Mouse (Mus musculus): ENCODE data around the gene Mecom.

The Mecom gene

DNA sequence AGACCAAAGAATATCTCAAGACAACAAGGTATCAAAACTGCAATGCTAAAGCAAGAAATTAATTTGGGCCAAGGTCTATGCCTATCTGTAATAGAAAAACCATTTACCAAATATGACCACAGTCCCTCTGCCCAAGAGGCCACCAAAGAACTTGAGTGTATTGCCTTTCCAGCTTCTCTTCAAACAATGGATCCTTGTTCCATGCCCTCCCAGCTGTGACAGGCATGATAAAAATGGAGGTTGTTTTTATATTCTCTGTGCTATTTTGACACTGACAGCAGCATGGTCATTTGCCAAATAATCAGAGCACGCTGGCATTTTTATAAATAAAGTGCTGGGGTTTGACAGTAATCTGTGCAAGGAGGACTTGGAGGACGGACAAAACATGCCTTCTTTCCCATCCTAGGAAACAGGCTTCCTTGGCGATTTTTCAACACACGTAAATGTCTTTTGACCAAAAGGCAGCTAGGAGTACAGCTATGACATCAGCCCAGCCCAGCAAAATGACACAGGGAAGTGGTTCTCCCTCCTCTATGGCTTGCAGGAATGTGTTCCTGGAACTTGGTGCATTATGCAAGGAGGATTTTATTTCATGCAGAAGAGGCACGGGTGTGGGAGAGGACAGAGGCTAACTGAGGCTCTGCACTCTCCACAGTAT lies 359.9 kb downstream of the Mecom start:
- DNase-seq, result no peak

DNA sequence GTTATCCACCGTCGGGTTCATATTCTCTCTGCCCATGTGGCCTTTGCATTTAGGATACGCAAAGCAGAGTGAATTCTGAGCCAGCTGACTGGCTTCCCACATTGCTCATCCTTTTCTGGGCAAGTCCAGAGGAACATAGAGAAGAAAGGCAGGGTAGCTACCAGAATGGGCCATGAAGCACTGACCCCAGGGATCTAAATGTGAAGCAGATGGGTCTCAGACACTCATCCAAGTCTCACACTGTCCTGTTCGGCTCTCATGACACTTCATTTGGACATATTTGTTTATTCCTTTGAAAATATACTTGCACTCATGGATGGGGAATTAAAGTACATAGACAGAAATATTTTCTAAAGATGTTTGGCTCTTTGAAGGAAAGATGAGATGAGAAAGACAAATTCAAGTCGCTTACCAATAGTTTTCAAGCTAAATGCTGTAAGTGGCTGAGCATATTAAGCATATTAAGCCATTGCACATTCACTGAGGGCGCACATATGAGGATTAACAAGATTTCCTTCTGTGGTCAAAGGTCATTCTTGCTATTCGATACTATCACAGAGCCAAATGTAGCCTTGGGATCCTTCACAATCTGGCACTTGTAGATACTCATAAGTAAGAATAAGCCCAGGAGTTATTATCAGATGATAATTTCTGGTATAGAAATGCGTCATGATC lies 365.9 kb downstream of the Mecom start:
- DNase-seq, result no peak

DNA sequence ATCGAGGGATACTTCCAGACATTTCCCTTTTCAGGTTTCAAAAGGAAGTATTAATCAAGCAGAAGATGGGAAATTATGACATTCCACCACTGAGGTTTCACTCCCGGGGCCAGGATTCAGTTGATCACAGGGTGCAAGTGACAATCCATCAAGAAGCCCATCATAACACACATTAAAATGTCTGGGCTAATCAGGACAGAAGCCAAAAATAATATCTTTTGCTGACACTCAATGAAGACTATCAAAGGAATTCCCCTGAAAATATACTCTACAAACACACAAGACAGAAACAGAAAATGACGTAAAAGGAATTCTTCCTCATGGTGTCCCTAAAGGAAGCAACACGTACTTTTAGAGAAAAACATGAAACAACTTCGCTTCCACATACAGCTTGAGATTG lies 371.2 kb downstream of the Mecom start:
- no peak for DNase-seq

DNA sequence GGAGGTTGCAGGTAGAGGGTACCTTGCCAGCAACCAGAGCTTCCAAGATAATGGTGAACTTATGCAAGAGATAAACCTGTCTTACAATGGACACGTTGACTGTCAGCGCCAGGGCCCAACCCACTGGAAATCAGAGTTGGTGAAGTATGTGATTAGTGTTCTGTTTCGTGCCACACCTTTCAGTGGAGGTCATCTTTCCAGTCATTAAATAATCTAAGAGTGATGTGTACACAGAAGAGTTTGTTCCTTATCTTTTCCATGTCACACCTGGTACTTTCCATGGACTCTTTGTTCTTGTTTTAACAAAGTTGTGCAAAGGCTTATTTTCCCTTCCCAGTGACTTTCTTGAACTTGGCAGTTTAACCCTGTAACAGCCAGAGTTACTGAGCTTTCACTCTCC lies 374.0 kb downstream of the Mecom start:
- DNase-seq, result no peak

DNA sequence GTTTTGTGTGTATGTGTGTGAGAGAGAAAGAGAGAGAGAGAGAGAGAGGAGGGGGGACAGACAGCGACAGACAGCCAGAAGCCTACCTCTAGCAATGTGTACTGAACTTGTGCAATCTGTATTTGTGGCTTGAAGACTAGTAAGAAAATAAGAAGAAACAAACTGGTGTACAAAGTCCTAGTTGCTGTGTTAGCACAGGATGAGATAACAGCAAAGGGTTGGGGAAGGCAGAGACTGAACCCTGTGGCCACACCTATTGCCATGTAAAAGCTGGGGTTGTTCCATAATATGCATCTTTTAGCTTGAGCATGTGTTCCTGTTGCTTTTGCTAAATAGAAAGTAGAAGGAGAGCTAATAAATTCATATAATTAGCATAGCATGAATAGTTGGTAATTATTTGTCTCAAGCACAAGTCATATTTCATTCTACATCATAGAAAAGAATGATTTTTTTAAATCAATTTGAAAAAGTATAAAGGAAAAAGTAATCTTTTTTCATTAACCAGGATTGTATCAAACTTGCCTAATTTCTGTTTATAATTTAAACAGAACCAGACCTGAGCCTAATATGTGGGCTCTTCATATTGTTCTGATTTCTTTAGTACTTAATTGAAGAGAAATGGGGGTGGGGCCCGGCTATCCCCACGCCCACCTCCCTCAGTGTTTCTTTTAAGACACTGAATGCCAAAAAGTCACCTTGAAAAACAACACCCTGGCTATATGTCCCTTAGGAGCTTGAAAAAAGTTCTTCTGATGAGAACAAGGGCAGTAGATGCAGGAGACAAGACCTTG lies 379.2 kb downstream of the Mecom start:
- DNase-seq, result no peak

DNA sequence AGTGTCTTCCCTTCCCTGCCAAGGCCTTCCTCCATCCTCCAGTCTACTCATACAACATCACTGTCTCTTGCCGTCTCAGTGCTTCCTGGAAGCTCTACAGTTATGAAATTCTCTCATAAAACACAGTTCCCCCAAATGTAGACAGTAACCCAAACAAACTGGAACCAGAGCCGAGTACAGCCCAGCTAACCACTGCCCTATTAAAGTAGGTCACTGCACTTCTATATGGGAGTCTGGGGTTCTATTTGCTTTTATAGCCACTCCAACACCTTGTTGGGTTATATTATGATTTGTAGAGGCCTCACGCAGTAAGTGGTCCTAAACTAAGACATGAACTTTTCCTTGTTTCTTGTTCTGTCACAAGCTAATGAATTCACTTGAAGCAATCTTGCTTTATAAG lies 380.8 kb downstream of the Mecom start:
- DNase-seq, result no peak

DNA sequence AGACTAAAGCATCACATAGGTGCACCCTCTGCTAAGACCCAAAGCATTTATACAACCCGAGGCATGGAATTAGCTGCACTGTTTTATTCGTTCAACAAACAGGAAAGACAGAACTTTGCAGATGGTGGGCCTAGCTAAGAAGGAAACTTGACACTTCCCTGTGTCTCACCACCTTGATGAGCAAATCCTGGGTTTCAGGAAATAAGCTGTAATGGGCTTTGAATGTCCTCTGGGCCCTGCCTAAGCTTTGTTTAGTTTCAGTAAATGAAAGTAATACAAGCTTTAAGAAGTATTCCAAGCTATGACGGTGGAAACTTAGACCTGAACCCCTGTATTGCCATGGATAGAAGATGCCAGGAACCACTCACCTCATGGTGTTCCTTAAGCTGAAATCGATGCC lies 383.0 kb downstream of the Mecom start:
- no peak for DNase-seq

DNA sequence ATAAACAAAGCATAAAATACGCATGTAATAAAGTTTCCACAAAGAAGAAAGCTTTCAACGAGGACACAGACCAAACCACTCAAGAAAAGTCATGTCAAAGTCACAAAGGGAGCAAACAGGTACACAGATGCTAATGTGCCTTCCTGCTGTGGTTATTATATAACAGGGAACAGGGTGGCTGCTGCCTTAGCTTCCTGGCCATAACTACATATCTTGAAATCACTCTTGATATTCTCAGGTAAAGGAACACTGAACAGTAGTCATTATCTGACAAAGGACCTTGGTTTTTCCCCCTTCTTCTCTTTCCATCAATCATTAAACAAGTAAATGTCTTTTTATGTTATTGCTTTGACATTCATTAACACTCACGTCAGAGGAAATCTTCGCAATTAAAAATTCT lies 384.4 kb downstream of the Mecom start:
- DNase-seq, result no peak

DNA sequence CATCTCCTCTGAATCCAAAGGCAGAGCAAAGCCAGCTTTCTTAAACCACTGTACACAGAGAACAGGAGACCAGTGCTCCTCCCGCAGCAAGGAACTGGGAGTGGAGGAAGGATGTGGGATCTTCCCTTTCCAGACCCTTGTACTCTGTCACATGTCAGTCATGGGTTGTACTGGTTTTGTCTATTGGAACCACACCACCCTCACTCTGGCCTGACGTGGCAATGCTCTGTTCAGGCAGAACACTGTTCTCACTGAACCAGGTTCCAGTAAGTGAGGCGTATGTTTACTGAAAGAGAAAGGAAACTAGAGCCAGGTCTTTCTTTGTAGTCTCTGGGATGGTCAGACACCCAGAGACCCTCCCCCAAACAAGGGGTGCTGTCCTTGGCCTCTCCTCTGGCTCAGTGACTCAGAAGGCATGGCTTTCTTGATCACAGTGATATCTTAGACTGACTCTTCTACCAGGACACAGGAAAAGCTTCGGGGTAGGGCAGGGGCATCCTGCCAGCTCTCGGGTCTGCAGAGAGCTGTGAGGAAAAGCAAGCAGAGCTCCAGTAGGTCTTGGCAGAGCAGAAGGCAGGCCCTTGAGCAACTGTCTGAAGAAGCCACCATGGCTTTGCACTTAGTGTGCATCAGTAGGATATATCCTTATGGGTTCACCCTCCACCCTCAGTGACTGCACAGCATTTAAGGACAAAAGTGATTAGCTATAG lies 386.7 kb downstream of the Mecom start:
- no peak for DNase-seq

DNA sequence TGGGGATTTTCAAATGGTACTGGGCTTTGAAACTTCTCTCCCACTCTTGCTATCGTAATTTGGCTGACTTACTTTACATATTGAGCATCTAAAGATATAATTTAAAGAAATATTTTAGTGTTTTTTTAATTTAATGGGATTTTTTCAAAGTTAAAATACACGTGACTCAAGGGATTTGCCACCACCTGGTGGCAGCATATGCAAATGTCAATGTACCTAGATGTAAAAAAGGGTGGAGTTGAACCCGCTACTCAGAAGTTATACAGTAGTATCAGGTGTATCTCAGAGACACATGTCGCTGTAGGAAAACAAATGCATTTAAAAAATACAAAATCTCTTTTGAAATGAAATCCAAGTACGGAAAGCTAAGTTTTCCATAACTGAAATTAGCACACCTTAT lies 387.5 kb downstream of the Mecom start:
- DNase-seq, result no peak

DNA sequence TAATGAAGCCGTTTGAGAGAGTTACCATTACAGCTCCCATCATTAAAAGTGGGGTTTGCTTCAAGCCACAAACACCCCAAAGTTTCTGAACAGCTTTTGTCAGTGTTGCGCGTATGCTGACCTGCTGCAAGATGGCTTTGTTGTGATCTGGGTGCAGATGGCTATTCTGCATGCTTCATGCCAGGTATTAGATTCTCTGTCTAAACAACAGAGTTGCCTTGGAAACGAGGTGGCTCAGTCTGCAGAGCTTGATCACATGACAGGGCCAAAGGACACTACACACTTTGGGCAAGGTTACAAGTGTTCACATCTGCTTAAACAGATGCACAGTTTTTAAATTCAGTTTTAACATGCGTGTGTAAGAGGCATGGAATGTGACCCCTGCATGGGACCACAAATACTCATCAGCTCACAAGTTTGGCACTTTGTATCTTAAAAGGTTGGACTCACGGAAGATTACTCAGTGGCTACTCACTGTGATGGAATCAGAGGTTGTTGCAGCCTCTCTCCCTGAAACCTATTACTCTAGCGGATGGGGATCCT lies 390.6 kb downstream of the Mecom start:
- no peak for DNase-seq

DNA sequence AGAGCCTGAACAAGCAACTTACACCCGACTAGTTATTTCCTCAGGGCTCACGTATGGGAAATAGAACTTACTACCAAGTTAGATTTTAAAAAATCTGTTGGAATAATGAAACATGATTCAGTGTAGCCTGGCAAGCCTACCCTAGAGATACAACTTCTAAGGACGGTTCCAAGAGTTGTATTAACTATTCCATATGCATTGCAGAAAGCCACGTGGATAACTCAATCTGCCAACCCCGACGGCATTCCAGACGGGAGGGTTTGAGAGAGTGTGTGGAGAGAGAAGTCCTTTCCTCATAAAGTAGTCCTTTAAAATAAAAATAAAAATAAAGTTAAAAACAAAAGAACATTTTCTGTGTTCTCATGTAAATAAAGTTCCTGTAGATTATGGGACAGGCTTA lies 393.4 kb downstream of the Mecom start:
- DNase-seq, result no peak

DNA sequence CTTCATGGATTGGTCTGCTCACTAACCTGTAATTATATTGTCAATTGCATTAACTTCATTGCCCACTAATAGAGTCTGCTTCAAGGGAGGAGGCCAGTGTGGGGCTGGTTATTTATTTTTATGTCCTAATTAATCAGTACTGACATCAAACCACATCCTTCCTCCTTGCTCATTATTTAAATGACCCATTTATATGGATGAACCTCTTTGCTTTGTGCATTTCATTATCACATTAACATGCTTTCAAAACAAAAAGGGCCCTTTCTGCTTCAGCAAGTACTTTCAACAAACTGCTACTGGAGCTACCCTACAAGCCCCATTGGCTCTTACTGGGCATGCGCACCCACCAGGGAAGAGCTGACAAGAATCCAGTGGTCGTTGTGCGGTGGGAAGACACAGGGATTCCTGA lies 393.9 kb downstream of the Mecom start:
- no peak for DNase-seq

DNA sequence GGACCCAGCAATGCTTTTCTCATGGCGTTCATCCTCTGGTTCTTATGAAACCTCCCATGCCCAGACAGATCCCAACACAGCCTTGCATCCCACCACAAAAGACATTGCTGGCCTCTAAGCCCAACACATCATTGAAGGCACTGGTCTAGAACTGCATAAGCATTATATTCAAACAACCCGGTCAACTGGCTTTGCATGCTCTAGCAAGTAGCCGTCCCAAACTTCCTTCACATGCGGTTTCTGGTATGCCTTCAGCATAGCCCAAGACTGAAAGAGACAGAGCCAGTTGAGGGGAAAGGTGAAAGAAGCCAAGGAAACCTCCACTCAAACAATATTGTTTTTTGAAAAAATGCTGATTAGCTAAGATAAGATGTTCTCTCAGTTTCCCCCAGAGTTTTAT lies 397.7 kb downstream of the Mecom start:
- no peak for DNase-seq

DNA sequence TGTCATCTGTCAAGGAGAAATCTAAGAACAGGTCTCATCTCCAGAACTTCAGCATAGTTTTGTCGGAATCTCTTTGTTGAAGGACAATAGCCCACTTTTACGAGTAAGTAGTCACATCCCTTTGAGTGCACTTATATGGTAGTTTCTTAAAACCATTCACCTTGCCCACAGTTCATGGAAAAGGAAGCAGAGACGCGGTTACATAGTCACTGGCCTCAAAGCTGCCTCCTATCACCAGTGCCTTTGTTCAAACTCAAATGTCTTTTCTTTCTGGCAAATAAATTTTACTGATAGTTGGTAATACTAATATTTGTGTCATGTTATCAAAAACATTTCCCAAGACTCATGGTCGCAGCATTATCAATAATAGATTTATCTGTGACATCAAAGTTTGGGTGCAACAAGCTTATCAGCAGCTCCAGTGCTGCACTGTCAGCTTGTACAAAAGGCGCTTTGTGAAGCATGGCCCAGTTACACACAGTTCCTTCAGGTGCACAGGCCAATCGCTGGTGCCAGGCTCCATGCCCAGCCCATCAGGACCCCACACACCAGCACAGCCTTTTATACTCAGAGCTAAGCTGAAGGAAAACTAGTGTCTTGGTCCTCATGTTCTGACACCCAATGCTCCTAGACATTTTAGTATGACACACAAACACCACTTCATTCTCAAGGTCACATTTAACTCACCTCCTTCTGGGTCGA lies 399.3 kb downstream of the Mecom start:
- no peak for DNase-seq

DNA sequence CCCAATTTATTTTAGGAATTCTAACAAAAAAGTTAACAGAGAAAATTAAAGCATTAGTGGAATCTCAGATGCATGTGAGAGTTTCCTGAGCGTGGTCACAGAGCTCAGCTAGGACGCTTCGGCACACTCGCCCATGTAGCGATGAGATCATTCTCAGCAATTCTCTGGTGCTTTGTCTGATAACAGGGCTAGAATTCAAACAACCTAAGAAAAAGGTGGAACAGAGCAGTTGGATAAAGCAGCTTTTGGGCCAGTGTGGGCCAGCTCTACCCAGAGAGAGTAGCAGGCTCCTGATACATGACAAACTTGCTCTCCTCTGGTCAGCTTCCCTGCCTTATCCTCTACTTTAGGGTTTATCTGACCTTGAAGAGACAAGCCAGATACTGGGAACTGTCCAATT lies 402.8 kb downstream of the Mecom start:
- DNase-seq, result no peak

DNA sequence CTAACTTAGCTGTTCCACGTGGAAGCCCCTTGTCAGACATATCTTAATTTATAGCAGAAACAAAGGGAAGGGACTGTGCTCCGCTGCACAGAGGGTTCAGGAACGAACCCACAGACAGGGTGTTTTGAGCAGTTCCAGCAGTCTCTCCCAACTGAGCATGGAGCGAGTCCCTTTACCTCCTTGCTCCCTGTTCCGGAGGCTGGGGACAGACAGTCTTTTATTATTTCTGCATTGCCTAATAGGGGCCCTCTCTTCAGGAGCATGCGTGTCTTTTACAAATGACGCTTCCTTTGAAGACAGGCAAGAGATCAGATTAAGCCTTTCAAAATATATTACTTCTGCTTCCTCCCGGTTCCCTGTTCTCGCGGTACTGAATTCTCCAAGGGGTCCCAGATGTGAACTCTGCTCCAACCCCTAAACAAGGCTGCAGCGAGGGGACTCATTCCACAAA lies 403.8 kb downstream of the Mecom start:
- no peak for DNase-seq

DNA sequence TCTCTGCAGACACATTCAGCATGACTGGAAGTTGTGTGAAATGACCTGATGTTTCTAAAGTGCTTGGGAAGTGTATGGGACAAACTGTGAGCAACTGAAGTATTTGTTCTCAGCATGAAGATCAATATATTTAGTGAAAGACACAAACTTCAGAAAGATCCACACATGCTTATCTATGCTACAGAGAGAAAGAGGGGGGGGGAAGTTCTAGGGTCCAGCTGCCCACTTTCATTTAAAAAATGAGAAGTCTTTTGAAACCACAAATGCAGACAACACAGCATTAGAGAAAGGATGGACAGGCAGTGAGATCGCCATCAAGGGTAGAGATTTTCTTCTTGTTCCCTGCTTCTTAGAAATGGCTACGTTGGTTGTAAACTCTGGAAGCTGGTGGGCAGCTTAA lies 404.4 kb downstream of the Mecom start:
- DNase-seq, result no peak

DNA sequence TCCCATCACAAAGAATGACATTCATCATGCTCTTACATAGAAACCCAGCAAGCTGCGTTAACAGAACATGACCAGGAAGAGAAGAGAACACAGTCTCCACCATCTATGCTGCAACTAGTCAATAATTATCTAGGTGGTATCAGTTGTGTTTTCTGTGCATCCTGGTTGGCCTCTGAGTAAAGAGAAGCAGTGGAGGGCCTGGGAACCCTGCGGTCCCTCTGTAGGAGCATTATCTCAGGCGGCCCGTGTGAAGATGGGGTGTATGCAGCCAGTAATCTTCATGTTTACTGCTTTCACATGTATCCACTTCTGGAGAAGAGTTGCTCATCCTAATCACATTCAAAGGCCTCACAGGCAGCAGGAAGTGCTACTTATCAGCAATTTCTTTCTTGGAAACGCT lies 407.5 kb downstream of the Mecom start:
- DNase-seq, result no peak

DNA sequence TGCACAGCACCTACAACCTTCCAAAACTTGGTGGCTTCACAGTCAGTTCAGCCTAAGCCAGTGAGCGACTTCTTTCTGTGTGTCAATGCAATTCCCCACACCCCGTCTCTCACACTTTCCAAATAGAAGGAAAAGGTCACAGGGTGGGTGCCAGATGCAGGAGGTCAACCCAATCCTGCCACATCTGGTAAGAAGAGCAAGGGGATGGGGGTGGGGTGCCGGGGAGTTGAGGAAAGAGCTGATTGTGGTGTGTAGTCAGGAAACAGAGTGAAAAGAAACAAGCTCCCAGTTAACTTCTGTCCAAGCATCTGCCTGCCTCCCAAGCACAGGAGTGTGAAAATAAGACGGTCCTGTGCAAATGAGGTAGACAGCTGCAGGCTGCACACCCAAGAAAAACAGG lies 408.1 kb downstream of the Mecom start:
- DNase-seq, result no peak

DNA sequence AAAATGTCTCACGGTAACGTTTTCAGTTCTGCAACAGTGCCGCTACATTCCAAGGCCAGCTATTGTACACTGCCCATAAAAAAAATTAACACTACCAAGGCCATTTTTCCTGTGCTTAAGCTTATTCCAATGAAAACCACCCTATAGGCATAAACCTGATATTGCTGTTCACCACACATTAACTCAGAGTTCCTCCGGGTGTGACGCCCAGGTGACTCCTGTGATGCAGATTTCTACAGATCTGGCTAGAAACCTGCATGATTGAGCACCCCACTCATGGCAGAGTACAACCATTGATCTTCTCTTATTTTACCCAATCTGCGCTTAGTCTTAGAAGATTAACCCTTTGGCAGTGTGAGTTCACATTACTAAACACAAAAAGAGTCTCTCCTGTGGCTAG lies 409.2 kb downstream of the Mecom start:
- DNase-seq, result no peak

DNA sequence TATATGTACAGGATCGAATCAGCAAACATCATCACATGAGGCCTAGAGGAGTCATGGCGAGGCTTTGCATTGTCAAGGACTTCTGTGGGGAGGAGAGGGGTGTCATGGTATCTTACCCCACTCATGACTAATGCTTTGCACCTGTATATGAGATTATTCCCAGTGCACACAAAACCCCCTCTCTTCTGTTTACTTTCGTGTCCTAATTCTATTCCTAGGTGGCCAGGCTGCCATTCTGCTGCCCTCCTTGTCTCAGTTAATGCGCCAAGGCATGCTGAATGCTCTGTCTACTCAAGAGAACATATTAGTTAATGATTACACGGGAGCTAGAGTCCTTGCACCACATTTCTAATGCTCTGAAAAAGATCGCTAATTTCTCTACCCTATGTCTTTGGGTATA lies 412.0 kb downstream of the Mecom start:
- no peak for DNase-seq

DNA sequence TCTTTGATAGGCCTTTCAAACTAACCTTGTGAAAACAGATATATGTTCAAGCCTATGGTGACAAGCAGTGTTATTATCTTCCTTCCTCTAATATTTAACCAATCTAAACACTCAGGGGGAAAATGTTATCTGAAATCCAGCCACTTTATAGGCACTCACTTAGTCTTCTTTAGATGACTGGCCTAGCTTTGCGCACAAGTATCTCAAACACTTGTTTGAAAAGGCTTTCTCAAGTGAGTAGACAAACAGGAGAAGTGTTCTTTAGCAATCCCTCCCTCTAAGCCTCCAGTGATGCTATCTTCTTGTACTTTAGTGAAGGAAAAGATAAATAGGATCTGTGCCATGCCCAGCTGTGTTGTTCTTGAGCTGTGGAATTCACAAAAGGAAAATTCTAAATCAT lies 412.7 kb downstream of the Mecom start:
- DNase-seq, result no peak
